Mouse (Mus musculus) ovary, postnatal 10 days (tissue): ENCODE data around the gene Olfr695.
"Not testable (repeated sequence)": the region's sequence is repeated elsewhere in the genome, so short reads cannot be mapped to it uniquely, and the experiment has no call there.

ENCODE experiments used
- DNase-seq: peaks from one replicate; pipeline ENCODE4 v3.0.0; 2022; ENCODE audit warnings: low spot score

Gene Olfr695

GRCm38 (mm10) chr7:106716296-106716695 is at the start of gene Olfr695:
Olfr695 (minus strand) TSS chr7:106716396.
- no peak for DNase-seq

GRCm38 (mm10) chr7:106761008-106761407 is 44.8 kb upstream of the Olfr695 start:
- DNase-seq = not testable (repeated sequence)

GRCm38 (mm10) chr7:106758800-106759199 is 42.6 kb upstream of the Olfr695 start:
- no peak for DNase-seq

GRCm38 (mm10) chr7:106755297-106755696 is 39.1 kb upstream of the Olfr695 start, which contains the start of gene Olfr698:
Olfr698 (minus strand) TSS chr7:106755397.
- no peak for DNase-seq

- no peak for DNase-seq
Measured at GRCm38 (mm10) chr7:106745811-106746210, 29.6 kb upstream of the Olfr695 start.

- no peak for DNase-seq
Measured at GRCm38 (mm10) chr7:106742343-106742742, 26.1 kb upstream of the Olfr695 start, which contains the start of gene Olfr697. Olfr697 (minus strand) TSS chr7:106742443.

GRCm38 (mm10) chr7:106737028-106737427 is 20.8 kb upstream of the Olfr695 start:
- DNase-seq = no peak

- DNase-seq = no peak
Measured at GRCm38 (mm10) chr7:106733717-106734116, 17.5 kb upstream of the Olfr695 start.

- not testable (repeated sequence) for DNase-seq
Measured at GRCm38 (mm10) chr7:106725654-106726053, 9.5 kb upstream of the Olfr695 start.

GRCm38 (mm10) chr7:106711463-106711862 is 4.7 kb downstream of the Olfr695 start:
- no peak for DNase-seq

GRCm38 (mm10) chr7:106707705-106708104 is 8.5 kb downstream of the Olfr695 start:
- not testable (repeated sequence) for DNase-seq

GRCm38 (mm10) chr7:106696891-106697290 is 19.3 kb downstream of the Olfr695 start:
- DNase-seq = no peak

GRCm38 (mm10) chr7:106692976-106693375 is 23.2 kb downstream of the Olfr695 start:
- no peak for DNase-seq

- DNase-seq = no peak
Measured at GRCm38 (mm10) chr7:106691714-106692113, 24.5 kb downstream of the Olfr695 start, which contains the start of gene Olfr694. Olfr694 (minus strand) TSS chr7:106691814.

GRCm38 (mm10) chr7:106685382-106685781 is 30.8 kb downstream of the Olfr695 start:
- no peak for DNase-seq

- DNase-seq = no peak
Measured at GRCm38 (mm10) chr7:106680484-106680883, 35.7 kb downstream of the Olfr695 start, which contains the start of gene Olfr693. Olfr693 (minus strand) TSS chr7:106680584.
